Mouse (Mus musculus): Measurements from ENCODE around the gene Taf4. TPM values are rescaled to one million over a fixed set of nuclear protein-coding genes. Genes with fewer than 3 reads are reported as not detected.

Gene Taf4
- polyA plus RNA-seq, 1 experiment: 11.0 TPM

DNA sequence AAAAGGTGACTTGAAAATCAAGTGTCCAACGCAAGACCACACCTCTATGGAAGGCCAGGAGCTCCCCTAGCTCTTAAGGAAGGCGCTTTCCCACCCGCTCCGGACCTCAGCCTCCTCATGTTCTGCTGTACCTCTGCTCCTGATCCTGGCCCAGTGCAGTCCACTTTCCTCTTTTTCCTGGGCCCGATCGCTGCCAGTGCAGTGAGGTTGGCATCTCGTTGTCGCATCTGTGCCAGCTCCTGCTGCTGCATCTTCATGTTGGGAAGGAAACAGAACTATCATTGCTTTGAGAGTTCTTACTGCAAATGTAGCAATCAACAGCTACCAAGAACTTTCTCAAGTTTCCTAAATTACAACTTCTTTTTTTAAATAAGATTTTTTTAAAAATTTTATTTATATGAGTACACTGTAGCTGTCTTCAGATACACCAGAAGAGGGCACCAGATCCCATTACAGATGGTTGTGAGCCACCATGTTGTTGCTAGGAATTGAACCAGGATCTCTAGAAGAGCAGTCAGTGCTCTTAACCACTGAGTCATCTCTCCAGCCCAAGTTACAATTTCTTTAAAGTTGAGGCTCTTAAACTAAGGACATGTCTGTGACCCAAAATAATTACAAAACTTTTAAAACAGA lies 55.3 kb downstream of the Taf4 start:
- no peaks in the 10 kb centered on the region for H3K4me1 ChIP-seq (ENCODE audit: control insufficient read depth, insufficient read depth, low read length)
- no peak overlapping the region for H3K4me3 ChIP-seq (ENCODE audit: insufficient read depth, low read length)
- no peak overlapping the region for H3K27ac ChIP-seq (ENCODE audit: insufficient read depth, low read length)
- TF ChIP-seq CTCF (IDR thresholded peaks at IDR 0.05; ENCODE audit: extremely low read depth, insufficient read depth, low read length) (no peak), POLR2A (IDR thresholded peaks at IDR 0.05; ENCODE audit: extremely low read depth, insufficient read depth, low read length) (no peak)

DNA sequence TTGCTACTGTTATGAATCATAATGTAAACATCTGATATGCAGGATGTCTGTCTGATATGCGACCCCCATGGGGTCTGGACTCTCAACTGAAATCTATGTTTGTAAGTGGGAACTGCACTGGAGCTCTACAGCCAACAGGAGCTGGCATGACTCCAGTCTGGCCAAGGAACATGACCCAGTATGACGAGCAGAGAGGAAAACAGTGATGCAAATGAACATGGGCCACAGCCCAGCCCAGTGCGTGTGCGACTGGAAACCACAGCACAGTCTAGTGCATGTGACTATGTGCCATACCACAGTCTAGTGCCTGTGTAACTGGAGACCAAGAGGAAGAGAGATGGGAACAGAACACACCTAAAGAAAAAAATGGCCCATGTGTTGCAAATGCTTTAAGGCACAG lies 56.4 kb downstream of the Taf4 start:
- no peak overlapping the region for H3K27ac ChIP-seq (ENCODE audit: insufficient read depth, low read length)
- no peak for TF ChIP-seq CTCF (IDR thresholded peaks at IDR 0.05; ENCODE audit: extremely low read depth, insufficient read depth, low read length)
- TF ChIP-seq POLR2A (IDR thresholded peaks at IDR 0.05; ENCODE audit: extremely low read depth, insufficient read depth, low read length): no peak
- no peak overlapping the region for H3K4me3 ChIP-seq (ENCODE audit: insufficient read depth, low read length)
- H3K4me1 ChIP-seq (ENCODE audit: control insufficient read depth, insufficient read depth, low read length): no peaks in the 10 kb centered on the region

DNA sequence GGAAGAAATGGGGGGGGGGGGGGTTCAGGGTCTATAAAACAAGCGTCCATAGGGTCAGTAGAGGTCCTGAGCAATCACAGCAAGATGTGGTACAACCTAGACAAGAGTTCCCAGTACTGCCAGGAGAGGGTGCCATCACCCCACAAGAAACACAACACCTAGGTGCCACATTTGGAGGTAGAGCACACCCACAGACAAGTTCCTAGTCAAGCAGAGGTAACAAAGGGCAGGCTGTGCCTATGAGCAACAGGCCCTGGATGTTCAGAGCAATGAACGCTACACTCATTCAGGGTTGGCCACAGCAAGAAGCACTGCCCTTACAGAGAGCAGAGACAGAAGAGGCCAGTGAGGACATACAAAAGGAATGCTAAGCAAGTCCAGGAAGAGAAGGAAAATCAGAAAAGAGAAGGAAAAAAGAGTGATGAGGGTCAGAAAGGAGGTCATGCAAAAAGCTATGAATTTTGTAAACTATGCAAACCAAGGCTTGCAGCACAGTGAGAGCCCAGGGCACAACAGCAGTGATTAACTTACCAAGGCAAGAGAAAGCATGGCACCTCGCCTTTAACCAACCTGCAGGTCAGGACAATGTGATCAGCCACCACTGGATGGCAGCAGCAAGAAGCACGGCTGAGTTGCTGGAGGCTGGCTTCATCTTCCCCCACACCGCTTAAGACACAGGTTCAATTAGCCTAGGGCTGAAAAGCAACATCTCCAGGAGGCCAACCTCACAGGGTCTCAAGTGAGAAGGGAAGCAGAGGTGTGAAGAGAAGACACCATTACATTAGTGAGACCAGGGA lies 59.4 kb downstream of the Taf4 start:
- H3K4me1 ChIP-seq (ENCODE audit: control insufficient read depth, insufficient read depth, low read length): no peaks in the 10 kb centered on the region
- no peak for TF ChIP-seq POLR2A (IDR thresholded peaks at IDR 0.05; ENCODE audit: extremely low read depth, insufficient read depth, low read length)
- peak; percentile 91 for TF ChIP-seq CTCF (IDR thresholded peaks at IDR 0.05; ENCODE audit: extremely low read depth, insufficient read depth, low read length)
- no peak overlapping the region for H3K4me3 ChIP-seq (ENCODE audit: insufficient read depth, low read length)
- H3K27ac ChIP-seq (ENCODE audit: insufficient read depth, low read length): no peak overlapping the region

DNA sequence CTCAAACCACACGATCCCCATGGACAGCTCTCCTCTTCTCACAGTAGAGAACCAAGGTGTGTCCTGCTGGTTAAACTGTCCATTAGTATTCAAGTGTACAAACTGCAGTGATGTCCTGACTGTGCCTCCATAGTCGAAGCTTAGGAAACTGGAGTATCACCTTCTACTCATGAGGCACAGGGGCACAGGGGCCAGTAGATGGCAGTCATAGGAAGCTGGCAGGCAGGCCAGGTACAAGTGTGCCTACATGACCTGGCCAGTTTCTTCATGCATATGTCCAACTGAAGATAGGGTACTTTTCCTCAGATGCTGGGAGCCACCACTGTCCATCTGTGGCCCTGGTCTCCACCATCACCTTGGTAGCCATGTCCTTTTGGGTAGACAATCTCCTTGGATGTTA lies 62.2 kb downstream of the Taf4 start:
- TF ChIP-seq POLR2A (IDR thresholded peaks at IDR 0.05; ENCODE audit: extremely low read depth, insufficient read depth, low read length) (no peak), CTCF (IDR thresholded peaks at IDR 0.05; ENCODE audit: extremely low read depth, insufficient read depth, low read length) (no peak)
- H3K4me3 ChIP-seq (ENCODE audit: insufficient read depth, low read length): no peak overlapping the region
- no peak overlapping the region for H3K27ac ChIP-seq (ENCODE audit: insufficient read depth, low read length)
- no peaks in the 10 kb centered on the region for H3K4me1 ChIP-seq (ENCODE audit: control insufficient read depth, insufficient read depth, low read length)

DNA sequence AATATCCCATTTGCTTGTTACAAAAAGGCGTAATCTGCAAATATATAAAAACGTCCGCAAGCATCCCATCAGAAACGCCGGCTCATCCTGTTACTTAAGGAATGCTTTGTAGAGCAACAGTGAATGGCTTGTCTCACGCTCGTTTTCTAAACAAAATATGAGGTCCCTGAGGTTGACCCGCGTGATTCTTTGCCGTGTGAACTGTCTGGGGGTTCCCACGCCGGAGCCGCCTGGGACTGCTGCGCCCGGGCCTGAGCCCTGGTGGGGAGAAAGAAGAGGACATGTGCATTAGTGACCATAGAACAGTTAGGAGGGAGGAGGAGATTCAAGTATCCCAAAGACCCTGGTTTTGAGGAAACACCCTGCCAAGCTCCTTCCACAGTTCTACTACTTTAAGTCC lies 63.1 kb downstream of the Taf4 start:
- Histone ChIP-seq H3K4me1 (ENCODE audit: control insufficient read depth, insufficient read depth, low read length) (no peaks in the 10 kb centered on the region), H3K27ac (ENCODE audit: insufficient read depth, low read length) (no peak overlapping the region), H3K4me3 (ENCODE audit: insufficient read depth, low read length) (no peak overlapping the region)
- TF ChIP-seq CTCF (IDR thresholded peaks at IDR 0.05; ENCODE audit: extremely low read depth, insufficient read depth, low read length): no peak
- no peak for TF ChIP-seq POLR2A (IDR thresholded peaks at IDR 0.05; ENCODE audit: extremely low read depth, insufficient read depth, low read length)

DNA sequence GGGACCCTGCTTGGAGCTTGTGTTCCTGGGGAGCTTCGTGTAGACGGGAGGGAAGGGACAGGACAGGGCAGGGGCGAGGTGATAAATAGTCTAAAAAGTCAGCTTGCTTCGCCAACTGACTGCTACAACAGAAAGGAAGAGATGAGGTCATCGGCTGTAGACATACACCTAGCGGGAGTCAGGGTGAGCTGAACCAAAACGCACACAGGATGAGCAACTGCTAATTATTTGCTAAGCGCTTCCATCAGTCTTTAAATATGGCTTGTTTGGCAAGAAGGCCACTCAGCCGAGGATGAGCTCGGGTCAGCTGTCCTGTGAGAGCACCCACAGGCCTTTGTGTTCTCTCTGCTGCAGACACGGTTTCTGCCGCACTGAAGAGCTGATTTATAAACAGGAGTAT lies 63.5 kb downstream of the Taf4 start:
- TF ChIP-seq CTCF (IDR thresholded peaks at IDR 0.05; ENCODE audit: extremely low read depth, insufficient read depth, low read length) (no peak), POLR2A (IDR thresholded peaks at IDR 0.05; ENCODE audit: extremely low read depth, insufficient read depth, low read length) (no peak)
- no peak overlapping the region for H3K4me3 ChIP-seq (ENCODE audit: insufficient read depth, low read length)
- no peaks in the 10 kb centered on the region for H3K4me1 ChIP-seq (ENCODE audit: control insufficient read depth, insufficient read depth, low read length)
- no peak overlapping the region for H3K27ac ChIP-seq (ENCODE audit: insufficient read depth, low read length)

DNA sequence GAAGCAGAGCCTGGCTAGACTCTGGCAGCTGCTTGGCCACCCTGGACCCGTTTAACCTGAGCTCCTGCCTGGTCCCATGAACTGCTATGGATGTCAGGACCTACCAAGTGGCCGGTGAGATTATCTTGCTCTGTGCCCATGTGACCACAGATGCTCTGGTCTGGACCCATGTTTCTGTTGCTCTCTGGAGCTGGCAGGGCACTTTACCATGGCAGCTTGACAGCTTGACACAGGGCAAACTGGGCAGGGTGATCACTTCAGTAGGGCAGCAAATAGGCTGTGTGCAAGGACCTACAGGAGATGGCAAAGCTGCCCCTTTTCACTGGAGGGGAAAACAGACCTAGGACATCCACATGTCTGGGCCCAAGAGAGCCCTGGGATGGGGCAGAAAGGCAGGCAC lies 79.5 kb downstream of the Taf4 start:
- TF ChIP-seq POLR2A (IDR thresholded peaks at IDR 0.05; ENCODE audit: extremely low read depth, insufficient read depth, low read length): no peak
- TF ChIP-seq CTCF (IDR thresholded peaks at IDR 0.05; ENCODE audit: extremely low read depth, insufficient read depth, low read length): no peak
- no peak overlapping the region for H3K27ac ChIP-seq (ENCODE audit: insufficient read depth, low read length)
- H3K4me1 ChIP-seq (ENCODE audit: control insufficient read depth, insufficient read depth, low read length): no peaks in the 10 kb centered on the region
- no peak overlapping the region for H3K4me3 ChIP-seq (ENCODE audit: insufficient read depth, low read length)

DNA sequence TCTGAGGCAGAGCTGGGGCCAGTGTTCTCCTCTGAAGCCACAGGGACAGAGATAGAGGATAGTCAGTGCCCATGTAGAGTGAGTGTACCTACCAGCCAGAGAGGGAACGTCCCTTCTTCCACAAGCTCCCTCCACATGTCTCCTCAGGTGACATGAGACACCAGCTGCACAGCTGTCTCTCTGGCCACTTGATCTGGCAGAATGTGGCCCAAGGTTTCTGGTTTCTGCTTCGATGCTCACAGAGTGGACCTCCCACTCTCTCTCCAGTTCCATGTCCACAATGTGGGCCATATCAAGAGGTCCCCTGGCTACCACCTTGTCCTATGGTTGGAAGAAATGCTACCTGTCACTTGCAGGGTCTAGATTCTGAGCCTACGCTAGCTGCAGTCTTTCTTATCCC lies 85.4 kb downstream of the Taf4 start:
- Histone ChIP-seq H3K4me1 (ENCODE audit: control insufficient read depth, insufficient read depth, low read length) (no peaks in the 10 kb centered on the region), H3K27ac (ENCODE audit: insufficient read depth, low read length) (no peak overlapping the region), H3K4me3 (ENCODE audit: insufficient read depth, low read length) (no peak overlapping the region)
- TF ChIP-seq POLR2A (IDR thresholded peaks at IDR 0.05; ENCODE audit: extremely low read depth, insufficient read depth, low read length): no peak
- no peak for TF ChIP-seq CTCF (IDR thresholded peaks at IDR 0.05; ENCODE audit: extremely low read depth, insufficient read depth, low read length)

DNA sequence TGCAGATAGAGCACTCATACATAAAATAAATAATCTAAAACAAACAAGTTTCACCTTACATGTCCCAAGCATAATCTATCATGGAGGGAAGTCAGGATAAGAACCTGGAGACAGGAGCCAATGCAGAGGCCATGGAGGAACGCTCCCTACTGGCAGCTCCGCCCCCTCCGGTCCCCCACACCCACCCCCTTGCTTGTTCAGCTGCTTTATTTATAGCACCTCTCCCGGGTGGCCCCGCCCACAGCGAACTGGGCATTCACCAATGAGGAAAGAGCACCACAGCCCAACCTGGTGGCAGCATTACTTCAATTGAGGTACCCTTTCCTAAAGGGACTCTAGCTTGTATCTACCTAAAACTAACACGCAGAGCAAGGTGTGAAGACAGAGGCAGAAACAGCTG lies 91.9 kb downstream of the Taf4 start:
- H3K4me3 ChIP-seq (ENCODE audit: insufficient read depth, low read length): no peak overlapping the region
- H3K4me1 ChIP-seq (ENCODE audit: control insufficient read depth, insufficient read depth, low read length): no peaks in the 10 kb centered on the region
- H3K27ac ChIP-seq (ENCODE audit: insufficient read depth, low read length): no peak overlapping the region
- TF ChIP-seq POLR2A (IDR thresholded peaks at IDR 0.05; ENCODE audit: extremely low read depth, insufficient read depth, low read length): no peak
- no peak for TF ChIP-seq CTCF (IDR thresholded peaks at IDR 0.05; ENCODE audit: extremely low read depth, insufficient read depth, low read length)
